Mouse (Mus musculus): Measurements from ENCODE around the gene Fank1. TPM values are rescaled to one million over a fixed set of nuclear protein-coding genes. Genes with fewer than 3 reads are reported as not detected.
"Not testable (repeated sequence)": the region's sequence is repeated elsewhere in the genome, so short reads cannot be mapped to it uniquely, and the experiment has no call there.

The Fank1 gene
- polyA plus RNA-seq, 1 experiment from 2014 or later, result 6.6 TPM

DNA sequence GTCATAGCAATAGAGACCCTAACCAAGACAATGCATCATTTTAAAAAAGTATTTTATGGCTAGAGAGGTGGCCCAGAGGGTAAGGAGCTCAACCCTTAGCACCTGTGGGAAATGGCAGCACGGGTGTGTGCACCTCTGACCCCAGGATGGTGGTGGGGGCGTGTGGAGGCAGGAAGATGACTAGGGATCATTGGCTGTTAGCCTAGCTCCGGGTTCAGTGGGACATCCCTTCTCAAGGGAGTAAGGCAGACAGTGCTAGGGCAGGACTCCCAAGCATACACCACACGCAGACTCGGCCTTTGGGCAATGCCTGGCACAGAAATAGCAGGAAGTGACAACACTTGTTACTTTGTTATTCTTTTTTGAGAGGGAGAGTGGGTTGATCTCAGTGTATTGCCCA, 96.0 kb downstream of the Fank1 start:
- ATAC-seq (ENCODE audit: insufficient number of reproducible peaks, low FRiP score, low TSS enrichment, low read depth), result no peak
- H3K9ac ChIP-seq, result no peak overlapping the region
- no peak overlapping the region for H3K27ac ChIP-seq (replicated peaks)
- H3K36me3 ChIP-seq, result no peaks in the 10 kb centered on the region
- no peak overlapping the region for H3K4me2 ChIP-seq (replicated peaks)
- H3K4me1 ChIP-seq, result no peaks in the 10 kb centered on the region
- no peaks in the 10 kb centered on the region for H3K9me3 ChIP-seq (replicated peaks)
- no peak overlapping the region for H3K4me3 ChIP-seq (replicated peaks)
- H3K27me3 ChIP-seq, result 0 out of 2 replicates have a peak, but pooled peaks cover 3% of the 10 kb centered on the region
- 75% methylated on average over 5 of the region's 5 CpGs for WGBS

DNA sequence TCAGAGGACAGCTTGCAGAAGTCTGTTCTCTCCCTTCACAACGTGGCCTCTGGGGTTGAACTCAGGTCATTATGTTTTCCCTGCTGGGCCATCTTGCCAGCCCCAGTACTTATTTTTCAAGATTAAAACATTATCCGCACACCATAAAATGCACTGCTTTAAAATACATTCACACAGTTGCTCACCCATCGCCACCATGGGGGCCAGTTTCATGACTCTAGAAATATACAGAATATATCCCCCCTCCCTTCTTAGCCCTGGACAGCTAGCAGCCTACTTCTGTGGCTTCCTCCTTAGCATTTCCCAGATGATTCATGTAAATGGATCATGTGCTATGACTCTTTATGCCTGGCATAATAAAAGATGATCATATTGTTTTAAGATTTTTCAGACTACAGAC, 99.5 kb downstream of the Fank1 start:
- Histone ChIP-seq H3K9me3 (replicated peaks) (no peaks in the 10 kb centered on the region), H3K27me3 (no peaks in the 10 kb centered on the region), H3K36me3 (no peaks in the 10 kb centered on the region), H3K4me3 (replicated peaks) (no peak overlapping the region), H3K4me2 (replicated peaks) (no peak overlapping the region), H3K27ac (replicated peaks) (no peak overlapping the region), H3K4me1 (peaks cover 5% of the 10 kb centered on the region; the same call in 1 of the 2 replicates), H3K9ac (no peak overlapping the region)
- ATAC-seq (ENCODE audit: insufficient number of reproducible peaks, low FRiP score, low TSS enrichment, low read depth), result no peak
- WGBS, result 84% methylated on average over 3 of the region's 3 CpGs

DNA sequence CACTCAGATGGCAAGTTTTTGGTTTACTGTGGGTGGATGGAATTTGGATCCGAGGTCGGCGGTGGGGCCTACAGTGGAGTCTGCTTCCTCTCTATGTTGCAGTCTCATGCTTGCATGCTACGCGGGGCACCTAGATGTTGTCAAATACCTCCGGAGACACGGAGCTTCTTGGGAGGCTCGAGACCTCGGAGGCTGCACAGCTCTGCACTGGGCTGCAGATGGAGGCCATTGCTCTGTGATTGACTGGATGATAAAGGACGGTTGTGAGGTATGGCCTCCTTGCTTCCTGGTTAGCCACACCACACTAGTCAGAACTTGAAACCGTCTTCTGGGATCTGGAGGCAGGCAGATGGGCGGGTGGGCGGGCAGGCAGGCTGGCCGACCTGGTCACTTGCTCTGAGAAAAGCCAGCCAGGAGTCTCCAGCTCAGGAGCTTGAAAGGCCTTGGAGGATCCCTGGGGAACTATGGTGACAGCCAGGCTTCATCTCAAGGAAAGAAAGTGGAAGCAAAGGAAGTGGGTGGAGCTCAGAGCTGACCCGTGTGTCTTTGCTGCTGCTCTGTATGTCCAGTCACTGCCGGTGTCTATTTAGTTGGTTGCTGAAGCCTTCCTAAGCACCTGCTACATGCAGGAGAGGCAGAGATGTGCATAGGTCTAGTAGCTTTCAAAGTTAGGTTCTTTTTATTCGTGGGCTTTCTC, 100.1 kb downstream of the Fank1 start:
- ATAC-seq (ENCODE audit: insufficient number of reproducible peaks, low FRiP score, low TSS enrichment, low read depth), result no peak
- Histone ChIP-seq H3K36me3 (no peaks in the 10 kb centered on the region), H3K9me3 (replicated peaks) (no peaks in the 10 kb centered on the region), H3K4me3 (replicated peaks) (no peak overlapping the region), H3K9ac (no peak overlapping the region), H3K4me1 (peaks cover 7% of the 10 kb centered on the region; the same call in 1 of the 2 replicates), H3K27ac (replicated peaks) (no peak overlapping the region), H3K27me3 (no peaks in the 10 kb centered on the region), H3K4me2 (replicated peaks) (no peak overlapping the region)
- 70% methylated on average over 17 of the region's 17 CpGs for WGBS

DNA sequence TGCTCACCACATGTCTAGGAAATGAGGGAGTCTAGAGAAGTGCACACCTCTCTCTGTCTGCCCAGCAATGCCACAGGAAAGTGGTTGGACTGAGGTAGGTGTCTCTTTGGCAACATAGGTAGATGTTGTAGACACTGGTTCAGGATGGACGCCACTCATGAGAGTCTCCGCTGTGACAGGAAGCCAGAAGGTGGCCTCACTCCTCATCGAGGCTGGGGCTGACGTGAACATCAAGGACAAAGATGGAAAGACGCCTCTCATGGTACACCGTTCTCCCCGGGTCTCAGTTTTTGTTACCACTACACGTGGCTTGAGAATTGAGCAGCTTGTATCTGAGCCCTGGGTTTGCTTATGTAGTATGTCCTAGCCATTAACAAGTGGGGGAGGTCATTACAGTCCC, 103.1 kb downstream of the Fank1 start:
- ATAC-seq (ENCODE audit: insufficient number of reproducible peaks, low FRiP score, low TSS enrichment, low read depth), result no peak
- no peak overlapping the region for H3K4me3 ChIP-seq (replicated peaks)
- H3K27ac ChIP-seq (replicated peaks), result no peak overlapping the region
- H3K27me3 ChIP-seq, result no peaks in the 10 kb centered on the region
- H3K9me3 ChIP-seq (replicated peaks), result no peaks in the 10 kb centered on the region
- no peak overlapping the region for H3K9ac ChIP-seq
- peaks cover 7% of the 10 kb centered on the region; the same call in 1 of the 2 replicates for H3K4me1 ChIP-seq
- H3K36me3 ChIP-seq, result no peaks in the 10 kb centered on the region
- no peak overlapping the region for H3K4me2 ChIP-seq (replicated peaks)
- 93% methylated on average over 8 of the region's 8 CpGs for WGBS

DNA sequence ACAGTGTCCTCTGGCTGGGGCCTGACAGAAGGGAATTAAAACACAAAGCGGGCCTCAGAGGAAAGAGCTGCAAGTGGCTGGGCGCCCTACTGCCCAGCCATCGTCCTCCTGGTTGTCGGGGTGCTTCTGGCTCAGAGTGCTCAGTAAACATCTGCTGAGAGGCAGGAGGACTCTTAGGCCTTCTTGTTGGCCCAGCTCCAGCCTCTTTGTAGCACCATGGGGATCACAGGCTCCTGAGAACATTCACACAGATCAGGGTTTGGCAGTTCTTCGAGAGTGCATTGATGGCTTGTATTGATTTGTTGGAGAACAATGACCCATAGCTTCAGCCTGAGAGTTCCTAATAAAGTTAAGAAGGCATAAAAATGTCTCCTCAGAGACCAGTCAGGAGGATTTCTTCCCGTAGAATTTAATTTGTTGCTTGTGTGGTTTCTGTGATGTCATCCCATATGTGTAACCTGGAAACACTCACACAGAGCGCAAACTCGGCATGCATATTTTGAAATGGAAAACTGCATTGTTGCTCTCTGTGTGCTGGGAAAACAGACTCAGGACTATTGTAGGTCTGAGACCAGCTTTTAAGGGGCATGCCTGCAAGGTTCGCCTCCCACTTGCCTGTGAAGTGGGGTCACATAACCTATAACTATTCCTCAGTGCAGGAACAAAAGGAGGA, 108.2 kb downstream of the Fank1 start:
- not testable (repeated sequence) for H3K9me3 ChIP-seq (replicated peaks); H3K27ac ChIP-seq (replicated peaks); H3K9ac ChIP-seq; H3K36me3 ChIP-seq; H3K27me3 ChIP-seq; H3K4me1 ChIP-seq; H3K4me3 ChIP-seq (replicated peaks); H3K4me2 ChIP-seq (replicated peaks)
- 69% methylated on average over 5 of the region's 9 CpGs for WGBS
- ATAC-seq (ENCODE audit: insufficient number of reproducible peaks, low FRiP score, low TSS enrichment, low read depth), result peak; percentile 34

DNA sequence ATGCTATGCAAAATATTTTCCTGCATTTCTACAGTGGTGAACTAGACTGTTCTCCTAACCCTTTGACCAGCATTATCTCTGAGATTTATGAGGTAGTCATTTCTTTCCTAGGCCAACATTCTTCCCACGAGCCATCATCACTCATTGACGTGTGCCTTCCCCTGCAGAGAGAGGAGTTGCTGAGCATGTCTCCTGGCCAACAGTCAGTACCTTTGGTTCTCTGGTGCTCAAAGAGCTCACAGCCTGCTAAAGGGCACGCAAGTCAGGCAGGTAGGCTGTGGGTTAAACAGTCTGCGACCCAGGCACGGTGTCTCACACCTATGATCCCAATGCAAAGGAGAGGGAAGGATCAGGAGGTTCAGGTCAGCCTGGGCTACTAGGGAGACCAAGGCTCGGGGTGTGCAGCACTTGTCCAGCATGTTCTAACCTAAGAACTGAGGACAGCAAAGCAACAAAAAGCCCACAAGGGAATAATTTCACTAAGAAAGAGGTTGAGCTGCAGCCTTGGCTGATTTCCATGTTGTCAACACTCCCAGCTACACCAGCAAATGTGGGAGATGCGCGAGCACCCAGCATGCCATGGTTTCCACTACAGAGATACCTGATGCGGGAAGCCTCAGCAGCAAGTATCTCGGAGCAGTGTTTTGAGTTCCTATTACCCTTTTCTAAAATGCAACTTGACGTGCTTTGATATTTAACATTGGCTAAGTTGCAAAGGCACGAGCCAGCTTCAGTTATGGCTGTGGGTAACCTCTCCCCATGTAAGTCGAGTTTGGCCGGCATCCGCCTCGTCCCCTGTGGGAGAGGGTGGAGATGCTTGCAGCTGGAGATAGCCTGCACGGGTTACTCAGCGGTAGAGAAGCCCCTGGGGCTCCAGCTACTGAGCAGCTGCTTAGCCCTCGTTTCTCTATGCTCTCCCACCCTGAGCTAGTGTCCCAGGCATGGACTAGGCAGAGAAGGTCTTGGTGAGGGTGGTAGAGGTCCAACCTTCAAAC, 112.6 kb downstream of the Fank1 start:
- Histone ChIP-seq H3K27me3 (no peaks in the 10 kb centered on the region), H3K27ac (replicated peaks) (no peak overlapping the region), H3K9me3 (replicated peaks) (no peaks in the 10 kb centered on the region), H3K4me2 (replicated peaks) (no peak overlapping the region), H3K4me1 (no peaks in the 10 kb centered on the region), H3K36me3 (no peaks in the 10 kb centered on the region), H3K4me3 (replicated peaks) (no peak overlapping the region), H3K9ac (no peak overlapping the region)
- 74% methylated on average over 19 of the region's 19 CpGs for WGBS
- no peak for ATAC-seq (ENCODE audit: insufficient number of reproducible peaks, low FRiP score, low TSS enrichment, low read depth)

DNA sequence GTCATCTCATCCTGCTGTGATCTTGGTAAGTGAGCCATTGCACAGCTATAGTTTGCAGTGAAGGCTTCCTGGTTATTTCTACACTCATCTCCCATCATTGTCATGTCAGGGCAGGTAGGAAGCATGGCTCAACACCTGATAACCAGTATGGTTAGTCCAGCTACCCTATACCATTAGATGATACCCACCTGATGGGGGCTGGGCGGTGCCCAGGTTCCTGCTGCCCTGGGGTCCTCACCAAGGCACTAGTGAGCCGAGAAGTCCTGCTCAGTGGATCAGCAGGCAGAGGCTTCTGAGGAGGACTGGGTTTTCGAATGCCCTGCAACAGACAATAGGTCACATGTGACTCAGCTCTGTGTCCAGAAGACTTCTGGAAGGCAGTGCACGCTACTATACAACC, 113.3 kb downstream of the Fank1 start:
- H3K27ac ChIP-seq (replicated peaks), result no peak overlapping the region
- H3K9me3 ChIP-seq (replicated peaks), result no peaks in the 10 kb centered on the region
- H3K36me3 ChIP-seq, result no peaks in the 10 kb centered on the region
- no peak for ATAC-seq (ENCODE audit: insufficient number of reproducible peaks, low FRiP score, low TSS enrichment, low read depth)
- H3K4me3 ChIP-seq (replicated peaks), result no peak overlapping the region
- no peak overlapping the region for H3K4me2 ChIP-seq (replicated peaks)
- no peak overlapping the region for H3K9ac ChIP-seq
- H3K27me3 ChIP-seq, result no peaks in the 10 kb centered on the region
- 92% methylated on average over 4 of the region's 4 CpGs for WGBS
- H3K4me1 ChIP-seq, result no peaks in the 10 kb centered on the region

DNA sequence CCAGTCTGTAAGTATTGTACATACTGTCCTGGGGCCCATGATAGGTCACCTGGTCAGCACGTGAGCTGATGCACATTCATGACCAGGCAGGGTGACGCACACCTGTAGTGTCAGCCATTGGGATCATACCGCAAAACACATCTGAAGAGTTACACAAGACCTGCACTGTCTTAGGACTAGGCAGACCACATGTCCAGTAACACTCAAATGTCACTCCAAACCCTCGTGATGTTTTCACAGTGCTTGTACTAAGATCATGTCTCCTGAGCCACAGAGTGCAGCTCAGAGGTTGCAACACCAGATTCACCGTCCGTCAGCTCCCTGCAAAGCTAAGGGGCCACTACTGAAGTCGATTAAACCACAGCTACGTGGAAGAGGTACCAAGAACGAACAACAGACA, 114.6 kb downstream of the Fank1 start:
- no peak overlapping the region for H3K9ac ChIP-seq
- 87% methylated on average over 9 of the region's 9 CpGs for WGBS
- H3K9me3 ChIP-seq (replicated peaks), result no peaks in the 10 kb centered on the region
- no peaks in the 10 kb centered on the region for H3K36me3 ChIP-seq
- H3K4me3 ChIP-seq (replicated peaks), result no peak overlapping the region
- no peaks in the 10 kb centered on the region for H3K4me1 ChIP-seq
- ATAC-seq (ENCODE audit: insufficient number of reproducible peaks, low FRiP score, low TSS enrichment, low read depth), result no peak
- H3K27me3 ChIP-seq, result no peaks in the 10 kb centered on the region
- no peak overlapping the region for H3K4me2 ChIP-seq (replicated peaks)
- H3K27ac ChIP-seq (replicated peaks), result no peak overlapping the region

DNA sequence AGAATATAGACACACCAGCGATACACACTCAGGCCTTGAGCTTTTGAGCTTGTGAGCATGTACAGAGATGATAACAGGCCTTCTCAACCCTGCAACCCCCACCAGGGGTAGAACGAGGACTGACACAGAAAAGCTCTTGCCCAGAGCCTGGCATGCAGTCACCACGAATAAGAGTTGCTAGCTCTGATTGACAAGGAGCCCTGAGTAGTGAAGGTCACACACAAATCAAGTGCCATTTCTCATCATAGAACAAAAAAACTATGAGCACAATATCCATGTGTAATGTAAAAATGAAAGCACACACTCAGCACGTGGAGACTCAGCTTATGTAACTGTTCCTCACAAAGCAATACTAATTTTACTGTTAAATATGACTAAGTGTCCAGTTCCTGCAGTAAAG, 115.1 kb downstream of the Fank1 start:
- no peaks in the 10 kb centered on the region for H3K9me3 ChIP-seq (replicated peaks)
- no peaks in the 10 kb centered on the region for H3K27me3 ChIP-seq
- H3K9ac ChIP-seq, result no peak overlapping the region
- no peak for ATAC-seq (ENCODE audit: insufficient number of reproducible peaks, low FRiP score, low TSS enrichment, low read depth)
- H3K4me3 ChIP-seq (replicated peaks), result no peak overlapping the region
- 69% methylated on average over 4 of the region's 4 CpGs for WGBS
- no peaks in the 10 kb centered on the region for H3K36me3 ChIP-seq
- no peak overlapping the region for H3K27ac ChIP-seq (replicated peaks)
- no peak overlapping the region for H3K4me2 ChIP-seq (replicated peaks)
- H3K4me1 ChIP-seq, result no peaks in the 10 kb centered on the region

DNA sequence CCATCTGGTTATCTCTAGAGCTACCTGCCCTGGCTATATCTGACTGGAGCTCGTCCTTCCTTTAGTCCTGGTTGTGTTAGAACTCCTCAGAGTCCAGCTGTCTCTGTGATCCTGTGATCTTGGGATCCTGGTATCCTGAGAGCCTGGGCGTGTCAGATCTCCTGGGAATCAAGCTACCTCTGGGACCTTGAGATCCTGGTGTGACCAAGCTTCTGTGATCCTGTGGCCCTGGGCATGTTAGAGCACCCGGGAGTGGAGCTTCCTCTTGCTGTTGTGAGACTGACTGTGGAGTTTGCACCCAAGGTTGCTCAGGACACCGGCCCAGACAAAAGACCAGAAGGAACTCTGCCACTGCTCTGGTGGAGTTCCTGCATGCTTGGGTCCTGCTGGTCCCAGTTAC, 122.7 kb downstream of the Fank1 start:
- Histone ChIP-seq H3K27ac (replicated peaks) (no peak overlapping the region), H3K27me3 (no peaks in the 10 kb centered on the region), H3K9me3 (replicated peaks) (no peaks in the 10 kb centered on the region), H3K36me3 (no peaks in the 10 kb centered on the region), H3K4me3 (replicated peaks) (no peak overlapping the region), H3K9ac (no peak overlapping the region), H3K4me1 (no peaks in the 10 kb centered on the region), H3K4me2 (replicated peaks) (no peak overlapping the region)
- WGBS, result 81% methylated on average over 4 of the region's 4 CpGs
- no peak for ATAC-seq (ENCODE audit: insufficient number of reproducible peaks, low FRiP score, low TSS enrichment, low read depth)

DNA sequence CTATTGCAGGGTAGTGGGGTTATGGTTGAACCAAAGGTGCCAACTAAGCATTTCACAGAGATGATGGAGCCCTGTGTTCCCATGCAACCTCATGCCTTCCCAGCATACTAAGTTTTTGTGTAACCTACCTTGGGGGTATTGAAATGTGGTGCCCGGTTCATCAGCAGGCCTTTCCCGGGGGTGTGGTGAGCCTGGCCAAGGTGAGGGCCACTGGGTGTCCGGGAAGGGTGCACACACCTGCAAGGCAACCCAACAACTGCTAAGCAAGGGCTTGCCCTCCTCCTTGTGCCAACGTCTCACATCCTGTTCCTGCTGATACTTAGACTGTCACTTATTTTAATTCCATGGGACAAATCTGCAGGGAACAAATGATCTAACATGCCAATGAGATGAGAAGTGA, 132.3 kb downstream of the Fank1 start:
- Histone ChIP-seq H3K9me3 (replicated peaks) (0 out of 2 replicates have a peak, but pooled peaks cover 9% of the 10 kb centered on the region), H3K4me3 (replicated peaks) (no peak overlapping the region), H3K4me2 (replicated peaks) (no peak overlapping the region), H3K27me3 (no peaks in the 10 kb centered on the region), H3K4me1 (no peaks in the 10 kb centered on the region), H3K9ac (no peak overlapping the region), H3K36me3 (no peaks in the 10 kb centered on the region), H3K27ac (replicated peaks) (no peak overlapping the region)
- 84% methylated on average over 4 of the region's 4 CpGs for WGBS
- ATAC-seq (ENCODE audit: insufficient number of reproducible peaks, low FRiP score, low TSS enrichment, low read depth), result no peak

Data from embryonic facial prominence, embryonic 15.5 days (tissue).